In the genomic region with DNA sequence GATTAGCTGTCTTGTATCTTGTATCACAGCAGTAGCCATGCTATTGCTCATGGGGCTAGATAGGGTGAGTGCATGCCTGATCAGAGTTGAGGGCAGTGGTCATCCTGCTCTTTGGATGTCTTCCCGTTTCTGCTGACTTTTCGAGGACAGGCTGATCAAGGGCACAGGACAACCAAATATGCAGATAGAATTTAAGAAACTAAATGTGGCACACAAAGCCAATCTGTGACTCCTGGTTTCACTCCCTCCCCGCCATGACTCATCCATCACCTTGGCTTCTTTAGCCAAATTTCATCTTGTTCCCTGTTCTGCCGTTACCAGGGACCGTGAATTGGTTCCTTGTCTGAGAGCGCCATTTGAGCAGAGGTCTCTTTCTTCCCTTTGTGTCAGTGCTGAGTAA, we compare ENCODE assay signal across 12 mouse cellular contexts.
"Had no signal": no experiment of that assay in that cellular context is flagged by ENCODE, and none has a peak within 500 bp of the region (broad histone marks: within the 10 kb centered on the region; RNA-seq: fewer than 3 reads in every experiment).

No protein-coding gene starts in this region.

- DNase-seq: lung, adult 18-20 months; lung, embryonic 14.5 days; lung, postnatal 10 days; lung, postnatal 4 days; retina, postnatal 1 day; right cerebral cortex, adult 18-20 months; right cerebral cortex, postnatal 25 days; right cerebral cortex, postnatal 4 days; spleen, adult 18-20 months; thymus, adult 18-20 months; thymus, postnatal 14 days; thymus, postnatal 36 days had no signal
